Mouse (Mus musculus) liver, embryonic 16.5 days (tissue): Measurements from ENCODE around the gene Smco3. TPM values are rescaled to one million over a fixed set of nuclear protein-coding genes. Genes with fewer than 3 reads are reported as not detected.

Source experiments
- ATAC-seq: fragments of 200-750 bp; cut with Nextera tagmentation; 2 replicates; pipeline ENCODE4 v1.8.0; 2017; ENCODE audit warnings: low read depth, mild to moderate bottlenecking, moderate number of reproducible peaks, moderate library complexity
- H3K27ac ChIP-seq: fragments of 300-500 bp; sonication (generic); 2 replicates; pipeline ENCODE4 v1.5.1; 2014; ENCODE audit warnings: mild to moderate bottlenecking, low read length
- H3K27me3 ChIP-seq: fragments of 300-500 bp; sonication (generic); 2 replicates; pipeline ENCODE4 v1.6.1; 2014; ENCODE audit warnings: low read depth, low read length, mixed read lengths; ENCODE audit not compliant: control insufficient read depth, insufficient read depth
- H3K36me3 ChIP-seq: fragments of 300-500 bp; sonication (generic); 2 replicates; pipeline ENCODE4 v1.6.1; 2014; ENCODE audit warnings: mild to moderate bottlenecking; ENCODE audit not compliant: control insufficient read depth, insufficient read depth
- H3K4me1 ChIP-seq: fragments of 300-500 bp; sonication (generic); 2 replicates; pipeline ENCODE4 v1.6.1; 2014; ENCODE audit warnings: low read depth, low read length, mixed read lengths; ENCODE audit not compliant: control insufficient read depth
- H3K4me2 ChIP-seq: fragments of 300-500 bp; sonication (generic); 2 replicates; pipeline ENCODE4 v1.6.1; 2014; ENCODE audit warnings: low read depth, low read length, mixed read lengths
- H3K4me3 ChIP-seq: fragments of 300-500 bp; sonication (generic); 2 replicates; pipeline ENCODE4 v1.5.1; 2014; ENCODE audit warnings: low read depth, mild to moderate bottlenecking, low read length
- H3K9ac ChIP-seq: fragments of 300-500 bp; sonication (generic); 2 replicates; pipeline ENCODE4 v1.6.1; 2014; ENCODE audit warnings: low read depth, low read length
- H3K9me3 ChIP-seq: fragments of 300-500 bp; sonication (generic); replicated peaks from 2 replicates; pipeline ENCODE4 v1.6.1; 2016; ENCODE audit warnings: low read length; ENCODE audit not compliant: control insufficient read depth
- WGBS: fragments of 180-500 bp; shearing (Covaris S2); extraction: QIAGEN DNeasy Blood & Tissue Kit; methylation state at CpG from one replicate; pipeline ENCODE4 v1.1.7; 2014; ENCODE audit not compliant: insufficient replicate concordance; 5-methylcytosine and 5-hydroxymethylcytosine counted together
- polyA plus RNA-seq: library from polyadenylated mRNA; unstranded; fragments of >200 nt; fragmentation: Nextera tagmentation; extraction: Ambion mirVana; gene quantifications from 2 replicates; pipeline ENCODE4 v1.2.1, GENCODE M21; 2015

Gene Smco3
- polyA plus RNA-seq, 1 experiment from 2014 or later = not detected

- H3K36me3 ChIP-seq = no peaks in the 10 kb centered on the region
- no peak overlapping the region for H3K4me3 ChIP-seq
- peaks cover 7% of the 10 kb centered on the region for H3K4me1 ChIP-seq
- H3K9ac ChIP-seq = no peak overlapping the region
- ATAC-seq = no peak
- H3K27me3 ChIP-seq = no peaks in the 10 kb centered on the region
- H3K9me3 ChIP-seq = no peaks in the 10 kb centered on the region
- H3K27ac ChIP-seq = no peak overlapping the region
- H3K4me2 ChIP-seq = no peak overlapping the region
- 17% methylated on average over 5 of the region's 5 CpGs for WGBS
Measured at GRCm38 (mm10) chr6:136831712-136832111, 3.5 kb downstream of the Smco3 start.

- Histone ChIP-seq H3K27ac (peak overlapping the region; percentile 51; the same call in 1 of the 2 replicates), H3K9me3 (no peaks in the 10 kb centered on the region), H3K27me3 (no peaks in the 10 kb centered on the region), H3K4me2 (peak overlapping the region; percentile 80), H3K4me1 (peaks cover 7% of the 10 kb centered on the region), H3K36me3 (peaks cover 20% of the 10 kb centered on the region), H3K9ac (peak overlapping the region; percentile 48; the same call in 1 of the 2 replicates), H3K4me3 (peak overlapping the region; percentile 86)
- ATAC-seq = no peak
- WGBS = 28% methylated on average over 4 of the region's 4 CpGs
Measured at GRCm38 (mm10) chr6:136828681-136829080, 6.6 kb downstream of the Smco3 start.

GRCm38 (mm10) chr6:136827881-136828561 is 7.2 kb downstream of the Smco3 start, which contains the start of gene Wbp11:
Gene Wbp11 (minus strand): TSS chr6:136828233.
- peak within 1 kb of the TSS; percentile 86 for H3K4me3 ChIP-seq
- H3K9me3 ChIP-seq = no peaks in the 10 kb centered on the region
- peaks cover 7% of the 10 kb centered on the region for H3K4me1 ChIP-seq
- no peaks in the 10 kb centered on the region for H3K27me3 ChIP-seq
- H3K27ac ChIP-seq = peak within 1 kb of the TSS; percentile 86
- peak within 1 kb of the TSS; percentile 89 for H3K4me2 ChIP-seq
- peaks cover 22% of the 10 kb centered on the region for H3K36me3 ChIP-seq
- ATAC-seq = peak; percentile 100
- WGBS = under 1% methylated on average over 45 of the region's 45 CpGs
- peak within 1 kb of the TSS; percentile 98 for H3K9ac ChIP-seq

GRCm38 (mm10) chr6:136827516-136827880 is 7.8 kb downstream of the Smco3 start, which contains the start of gene BC049715:
Gene BC049715 (plus strand): TSS chr6:136827626.
- H3K4me1 ChIP-seq = peaks cover 7% of the 10 kb centered on the region
- H3K36me3 ChIP-seq = peaks cover 27% of the 10 kb centered on the region
- no peaks in the 10 kb centered on the region for H3K9me3 ChIP-seq
- H3K4me3 ChIP-seq = peak within 1 kb of the TSS; percentile 86
- peak within 1 kb of the TSS; percentile 98 for H3K9ac ChIP-seq
- peak within 1 kb of the TSS; percentile 86 for H3K27ac ChIP-seq
- H3K27me3 ChIP-seq = no peaks in the 10 kb centered on the region
- WGBS = under 1% methylated on average over 22 of the region's 34 CpGs
- H3K4me2 ChIP-seq = peak within 1 kb of the TSS; percentile 89
- peak; percentile 32 for ATAC-seq

- Histone ChIP-seq H3K27me3 (no peaks in the 10 kb centered on the region), H3K4me2 (peak overlapping the region; percentile 89), H3K36me3 (peaks cover 31% of the 10 kb centered on the region), H3K9ac (peak overlapping the region; percentile 98), H3K4me1 (peaks cover 7% of the 10 kb centered on the region), H3K9me3 (no peaks in the 10 kb centered on the region), H3K4me3 (peak overlapping the region; percentile 86), H3K27ac (peak overlapping the region; percentile 86; the same call in 1 of the 2 replicates)
- ATAC-seq = no peak
- 5% methylated on average over 7 of the region's 7 CpGs for WGBS
Measured at GRCm38 (mm10) chr6:136827116-136827515, 8.1 kb downstream of the Smco3 start.

GRCm38 (mm10) chr6:136824987-136825386 is 10.3 kb downstream of the Smco3 start:
- no peak overlapping the region for H3K4me2 ChIP-seq
- no peaks in the 10 kb centered on the region for H3K9me3 ChIP-seq
- WGBS = 88% methylated on average over 8 of the region's 8 CpGs
- H3K36me3 ChIP-seq = peaks cover 52% of the 10 kb centered on the region
- ATAC-seq = no peak
- no peak overlapping the region for H3K4me3 ChIP-seq
- no peaks in the 10 kb centered on the region for H3K27me3 ChIP-seq
- no peak overlapping the region for H3K27ac ChIP-seq
- peaks cover 7% of the 10 kb centered on the region for H3K4me1 ChIP-seq
- H3K9ac ChIP-seq = no peak overlapping the region

- no peak overlapping the region for H3K4me3 ChIP-seq
- ATAC-seq = 0 out of 2 replicates have a peak, but pooled peaks have one; percentile 3
- peaks cover 88% of the 10 kb centered on the region for H3K36me3 ChIP-seq
- no peak overlapping the region for H3K27ac ChIP-seq
- 90% methylated on average over 18 of the region's 18 CpGs for WGBS
- H3K4me2 ChIP-seq = no peak overlapping the region
- no peaks in the 10 kb centered on the region for H3K9me3 ChIP-seq
- H3K9ac ChIP-seq = no peak overlapping the region
- no peaks in the 10 kb centered on the region for H3K27me3 ChIP-seq
- H3K4me1 ChIP-seq = no peaks in the 10 kb centered on the region
Measured at GRCm38 (mm10) chr6:136821086-136821485, 14.2 kb downstream of the Smco3 start.

- Histone ChIP-seq H3K4me3 (no peak overlapping the region), H3K4me2 (no peak overlapping the region), H3K27me3 (no peaks in the 10 kb centered on the region), H3K9me3 (no peaks in the 10 kb centered on the region), H3K36me3 (peaks cover 90% of the 10 kb centered on the region), H3K4me1 (no peaks in the 10 kb centered on the region), H3K9ac (no peak overlapping the region), H3K27ac (no peak overlapping the region)
- 92% methylated on average over 21 of the region's 21 CpGs for WGBS
- ATAC-seq = no peak
Measured at GRCm38 (mm10) chr6:136820381-136820780, 14.9 kb downstream of the Smco3 start.

- no peak overlapping the region for H3K27ac ChIP-seq
- H3K9ac ChIP-seq = no peak overlapping the region
- no peak overlapping the region for H3K4me2 ChIP-seq
- no peaks in the 10 kb centered on the region for H3K27me3 ChIP-seq
- H3K4me1 ChIP-seq = no peaks in the 10 kb centered on the region
- ATAC-seq = no peak
- H3K9me3 ChIP-seq = no peaks in the 10 kb centered on the region
- peaks cover 89% of the 10 kb centered on the region for H3K36me3 ChIP-seq
- WGBS = 88% methylated on average over 3 of the region's 3 CpGs
- H3K4me3 ChIP-seq = no peak overlapping the region
Measured at GRCm38 (mm10) chr6:136817549-136817948, 17.7 kb downstream of the Smco3 start.
